Mouse (Mus musculus): ENCODE measurements around the gene Homer3. TPM values are rescaled to one million over a fixed set of nuclear protein-coding genes. Genes with fewer than 3 reads are reported as not detected.

The Homer3 gene
- polyA plus RNA-seq, 1 experiment from 2014 or later = 57.5 TPM

DNA sequence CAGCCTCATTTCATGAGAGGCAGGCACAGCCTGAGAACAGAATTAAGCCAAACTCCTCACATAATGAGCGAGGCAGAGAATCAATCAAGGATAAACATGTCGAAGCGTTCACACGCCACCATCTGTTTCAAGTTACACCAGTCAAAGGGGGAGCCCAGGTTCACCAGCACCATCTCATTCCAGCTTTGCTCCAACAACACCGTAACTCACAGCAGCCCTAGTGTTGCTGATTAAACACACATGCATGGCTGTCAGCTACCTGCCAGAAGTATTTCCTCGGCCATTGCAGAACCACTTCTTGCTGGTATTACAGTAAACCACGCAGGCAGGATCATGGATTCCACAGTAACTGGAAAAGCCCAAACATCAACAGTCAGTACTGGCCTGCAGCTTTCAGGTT lies 60.4 kb downstream of the Homer3 start:
- Histone ChIP-seq H3K27me3 (no peaks in the 10 kb centered on the region), H3K4me1 (peaks cover 29% of the 10 kb centered on the region), H3K9ac (0 out of 2 replicates have a peak overlapping the region, but pooled peaks have one; percentile 51), H3K27ac (peak overlapping the region; percentile 62), H3K4me3 (no peak overlapping the region), H3K36me3 (peaks cover 72% of the 10 kb centered on the region), H3K9me3 (no peaks in the 10 kb centered on the region), H3K4me2 (no peak overlapping the region)
- peak; percentile 16; the same call in 1 of the 2 replicates for ATAC-seq (ENCODE audit: insufficient number of reproducible peaks, insufficient read depth, low FRiP score, low TSS enrichment, low read depth)
- 40% methylated on average over 7 of the region's 7 CpGs for WGBS

DNA sequence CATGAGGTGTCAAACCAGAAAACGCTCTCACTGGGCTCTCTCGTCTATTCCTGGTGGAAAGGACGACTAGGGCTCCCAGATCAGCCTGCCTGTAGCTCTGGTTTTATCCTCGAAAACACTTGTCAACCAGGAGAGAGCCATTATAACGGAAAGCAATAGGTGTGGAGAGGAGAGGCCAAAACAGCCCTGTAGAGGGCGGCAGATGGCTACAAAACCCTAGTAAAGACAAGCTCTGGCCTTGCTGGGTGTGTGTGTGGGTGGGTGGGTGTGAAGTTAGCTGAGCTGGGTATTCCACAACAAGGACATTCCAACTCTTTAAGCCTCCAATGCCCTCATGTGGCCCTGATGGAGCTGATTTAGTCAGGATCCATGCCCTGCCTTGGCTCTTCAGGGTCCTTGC lies 61.1 kb downstream of the Homer3 start:
- Histone ChIP-seq H3K27ac (peak overlapping the region; percentile 62), H3K9me3 (no peaks in the 10 kb centered on the region), H3K27me3 (no peaks in the 10 kb centered on the region), H3K4me1 (peaks cover 32% of the 10 kb centered on the region), H3K36me3 (peaks cover 71% of the 10 kb centered on the region), H3K4me3 (no peak overlapping the region), H3K4me2 (no peak overlapping the region), H3K9ac (peak overlapping the region; percentile 51; the same call in 1 of the 2 replicates)
- WGBS = 52% methylated on average over 6 of the region's 6 CpGs
- ATAC-seq (ENCODE audit: insufficient number of reproducible peaks, insufficient read depth, low FRiP score, low TSS enrichment, low read depth) = no peak

Other genes starting within 250 kb of the Homer3 start
- gene Mau2, start 240.1 kb upstream of the Homer3 start, polyA plus RNA-seq (2015; fragmentation: Nextera tagmentation; extraction: Ambion mirVana) = 60.3 and 63.7 TPM in 2 replicates
- gene Sugp1, start 240.0 kb upstream of the Homer3 start, polyA plus RNA-seq (2015; fragmentation: Nextera tagmentation; extraction: Ambion mirVana) = 51.1 and 56.5 TPM in 2 replicates
- gene Tm6sf2, start 209.9 kb upstream of the Homer3 start, polyA plus RNA-seq (2015; fragmentation: Nextera tagmentation; extraction: Ambion mirVana) = 0.76 and 1.9 TPM in 2 replicates
- gene Hapln4, start 199.4 kb upstream of the Homer3 start, polyA plus RNA-seq (2015; fragmentation: Nextera tagmentation; extraction: Ambion mirVana) = 0.21 TPM in 1 of 2 replicates, not detected in the other
- 1.4 and 2.0 TPM in 2 replicates for gene Ncan, start 162.0 kb upstream of the Homer3 start, polyA plus RNA-seq (2015; fragmentation: Nextera tagmentation; extraction: Ambion mirVana)
- gene Nr2c2ap, start 151.5 kb upstream of the Homer3 start, polyA plus RNA-seq (2015; fragmentation: Nextera tagmentation; extraction: Ambion mirVana) = 26.7 and 28.4 TPM in 2 replicates
- 26.4 and 27.5 TPM in 2 replicates for gene Rfxank, start 143.7 kb upstream of the Homer3 start, polyA plus RNA-seq (2015; fragmentation: Nextera tagmentation; extraction: Ambion mirVana)
- gene Borcs8, start 143.3 kb upstream of the Homer3 start, polyA plus RNA-seq (2015; fragmentation: Nextera tagmentation; extraction: Ambion mirVana) = 56.1 and 57.4 TPM in 2 replicates
- gene Mef2b, start 143.1 kb upstream of the Homer3 start, polyA plus RNA-seq (2015; fragmentation: Nextera tagmentation; extraction: Ambion mirVana) = 2.0 and 4.2 TPM in 2 replicates
- 68.5 and 70.5 TPM in 2 replicates for gene Tmem161a, start 110.5 kb upstream of the Homer3 start, polyA plus RNA-seq (2015; fragmentation: Nextera tagmentation; extraction: Ambion mirVana)
- 4.9 and 5.5 TPM in 2 replicates for gene Slc25a42, start 70.5 kb upstream of the Homer3 start, polyA plus RNA-seq (2015; fragmentation: Nextera tagmentation; extraction: Ambion mirVana)
- gene Sugp2, start 48.6 kb upstream of the Homer3 start, polyA plus RNA-seq (2015; fragmentation: Nextera tagmentation; extraction: Ambion mirVana) = 39.7 and 43.3 TPM in 2 replicates
- 24.8 and 25.9 TPM in 2 replicates for gene Armc6, start 48.4 kb upstream of the Homer3 start, polyA plus RNA-seq (2015; fragmentation: Nextera tagmentation; extraction: Ambion mirVana)
- 54.4 and 58.3 TPM in 2 replicates for gene Ddx49, start 19.7 kb downstream of the Homer3 start, polyA plus RNA-seq (2015; fragmentation: Nextera tagmentation; extraction: Ambion mirVana)
- 315 and 327 TPM in 2 replicates for gene Cope, start 19.7 kb downstream of the Homer3 start, polyA plus RNA-seq (2015; fragmentation: Nextera tagmentation; extraction: Ambion mirVana)
- 9.3 and 9.4 TPM in 2 replicates for gene Cers1, start 32.9 kb downstream of the Homer3 start, polyA plus RNA-seq (2015; fragmentation: Nextera tagmentation; extraction: Ambion mirVana)
- 2.2 and 4.2 TPM in 2 replicates for gene Gdf1, start 47.0 kb downstream of the Homer3 start, polyA plus RNA-seq (2015; fragmentation: Nextera tagmentation; extraction: Ambion mirVana)
- gene Upf1, start 70.5 kb downstream of the Homer3 start, polyA plus RNA-seq (2015; fragmentation: Nextera tagmentation; extraction: Ambion mirVana) = 20.3 and 22.1 TPM in 2 replicates
- gene Comp, start 90.7 kb downstream of the Homer3 start, polyA plus RNA-seq (2015; fragmentation: Nextera tagmentation; extraction: Ambion mirVana) = 0.59 and 0.81 TPM in 2 replicates
- 26.6 and 28.1 TPM in 2 replicates for gene Crtc1, start 156.8 kb downstream of the Homer3 start, polyA plus RNA-seq (2015; fragmentation: Nextera tagmentation; extraction: Ambion mirVana)
- 28.2 and 30.8 TPM in 2 replicates for gene Klhl26, start 194.1 kb downstream of the Homer3 start, polyA plus RNA-seq (2015; fragmentation: Nextera tagmentation; extraction: Ambion mirVana)
- 32.3 and 34.8 TPM in 2 replicates for gene Tmem59l, start 204.5 kb downstream of the Homer3 start, polyA plus RNA-seq (2015; fragmentation: Nextera tagmentation; extraction: Ambion mirVana)
- 152 and 159 TPM in 2 replicates for gene Crlf1, start 210.3 kb downstream of the Homer3 start, polyA plus RNA-seq (2015; fragmentation: Nextera tagmentation; extraction: Ambion mirVana)
- 169 and 178 TPM in 2 replicates for gene Rex1bd, start 223.9 kb downstream of the Homer3 start, polyA plus RNA-seq (2015; fragmentation: Nextera tagmentation; extraction: Ambion mirVana)
- gene Uba52, start 228.0 kb downstream of the Homer3 start, polyA plus RNA-seq (2015; fragmentation: Nextera tagmentation; extraction: Ambion mirVana) = 987 and 1,032 TPM in 2 replicates
- 297 and 306 TPM in 2 replicates for gene Fkbp8, start 244.9 kb downstream of the Homer3 start, polyA plus RNA-seq (2015; fragmentation: Nextera tagmentation; extraction: Ambion mirVana)
- 55.4 and 59.9 TPM in 2 replicates for gene Kxd1, start 245.1 kb downstream of the Homer3 start, polyA plus RNA-seq (2015; fragmentation: Nextera tagmentation; extraction: Ambion mirVana)

All from embryonic facial prominence, embryonic 13.5 days (tissue).